Mouse (Mus musculus): ENCODE data around the gene Hist2h3c2. TPM values are rescaled to one million over a fixed set of nuclear protein-coding genes. Genes with fewer than 3 reads are reported as not detected.

Hist2h3c2 gene
- polyA plus RNA-seq (2014; fragmentation: Illumina TruSeq; extraction: RNeasy Lipid Tissue Mini Kit (QIAGEN cat#74804); ENCODE audit: low read depth, low replicate concordance): 2.9 TPM

DNA sequence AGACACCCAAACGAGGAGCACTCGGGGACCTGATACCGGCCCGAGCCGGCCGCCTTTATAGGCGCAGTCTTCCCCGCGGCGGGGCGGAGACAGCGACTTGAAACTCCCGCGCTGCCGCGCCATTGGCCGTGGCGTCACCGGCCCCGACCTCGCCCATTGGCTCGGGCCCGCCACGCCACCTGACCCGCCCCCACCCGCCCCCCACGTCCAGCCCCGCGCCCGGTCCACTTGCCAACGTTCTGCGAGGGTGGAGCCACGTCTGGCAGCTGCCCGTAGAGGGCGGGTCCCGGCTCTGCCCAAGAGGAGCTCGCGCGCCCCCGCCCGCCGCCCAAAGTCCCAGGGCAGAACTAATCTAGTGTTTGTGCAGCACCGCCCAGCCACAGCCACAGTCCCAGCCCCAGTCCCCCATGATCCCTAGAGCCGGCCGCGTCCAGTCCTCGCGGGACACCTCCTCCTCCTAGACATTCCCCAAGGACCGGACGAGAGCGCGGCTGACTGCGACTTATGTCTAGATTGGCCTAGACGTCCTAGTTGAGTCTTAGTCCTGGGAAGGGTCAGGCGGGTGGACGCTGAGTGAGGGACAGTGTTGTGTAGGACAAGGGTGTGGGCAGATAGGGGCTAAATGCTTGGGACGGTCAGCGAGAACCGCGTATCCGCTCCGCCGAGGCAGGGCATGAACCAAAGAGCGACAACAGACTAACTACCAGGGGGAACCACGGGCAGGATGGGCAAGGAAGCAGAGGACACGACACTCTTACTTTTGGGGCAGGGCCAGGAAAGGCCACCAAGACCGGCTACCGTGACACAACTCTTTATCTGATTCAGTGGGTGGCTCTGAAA is at the start of gene Hist2h3c2:
Gene Hist2h3c2 (minus strand): TSS at position 174 of the 840 bp plus-strand sequence.

GRCm38 (mm10) chr3:96269511-96270474 is 30.9 kb upstream of the Hist2h3c2 start, which contains the start of gene Hist2h2bb:
Gene Hist2h2bb, plus strand, starts transcription at chr3:96269752.

GRCm38 (mm10) chr3:96268051-96268775 is 29.3 kb upstream of the Hist2h3c2 start, which contains the start of gene Hist2h3b:
Gene Hist2h3b, plus strand, starts transcription at chr3:96268654.

DNA sequence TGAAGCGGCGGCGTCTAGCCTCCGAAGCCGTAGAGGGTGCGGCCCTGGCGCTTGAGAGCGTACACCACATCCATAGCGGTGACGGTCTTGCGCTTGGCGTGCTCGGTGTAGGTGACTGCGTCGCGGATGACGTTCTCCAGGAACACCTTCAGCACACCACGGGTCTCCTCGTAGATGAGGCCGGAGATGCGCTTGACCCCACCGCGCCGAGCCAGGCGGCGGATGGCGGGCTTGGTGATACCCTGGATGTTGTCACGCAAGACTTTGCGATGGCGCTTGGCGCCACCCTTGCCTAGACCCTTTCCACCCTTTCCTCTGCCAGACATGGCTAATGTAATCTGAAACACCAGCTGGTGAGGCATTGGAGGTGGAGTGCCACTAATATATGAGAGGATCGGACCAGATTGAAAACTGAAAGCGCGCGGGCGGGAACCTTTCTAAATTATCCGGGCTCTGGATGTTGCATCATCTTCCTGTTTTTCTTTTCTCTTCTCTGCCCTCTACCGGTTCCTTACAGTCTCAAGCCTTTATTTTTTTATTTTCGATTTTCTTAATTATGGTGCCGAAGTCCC is 24.1 kb upstream of the Hist2h3c2 start, which contains the start of gene Hist2h4:
Gene Hist2h4 (minus strand): TSS at position 333 of the 572 bp plus-strand sequence.

GRCm38 (mm10) chr3:96246427-96246856 is 7.5 kb upstream of the Hist2h3c2 start, which contains the start of gene Hist2h3c1:
Gene Hist2h3c1, plus strand, starts transcription at chr3:96246685.

DNA sequence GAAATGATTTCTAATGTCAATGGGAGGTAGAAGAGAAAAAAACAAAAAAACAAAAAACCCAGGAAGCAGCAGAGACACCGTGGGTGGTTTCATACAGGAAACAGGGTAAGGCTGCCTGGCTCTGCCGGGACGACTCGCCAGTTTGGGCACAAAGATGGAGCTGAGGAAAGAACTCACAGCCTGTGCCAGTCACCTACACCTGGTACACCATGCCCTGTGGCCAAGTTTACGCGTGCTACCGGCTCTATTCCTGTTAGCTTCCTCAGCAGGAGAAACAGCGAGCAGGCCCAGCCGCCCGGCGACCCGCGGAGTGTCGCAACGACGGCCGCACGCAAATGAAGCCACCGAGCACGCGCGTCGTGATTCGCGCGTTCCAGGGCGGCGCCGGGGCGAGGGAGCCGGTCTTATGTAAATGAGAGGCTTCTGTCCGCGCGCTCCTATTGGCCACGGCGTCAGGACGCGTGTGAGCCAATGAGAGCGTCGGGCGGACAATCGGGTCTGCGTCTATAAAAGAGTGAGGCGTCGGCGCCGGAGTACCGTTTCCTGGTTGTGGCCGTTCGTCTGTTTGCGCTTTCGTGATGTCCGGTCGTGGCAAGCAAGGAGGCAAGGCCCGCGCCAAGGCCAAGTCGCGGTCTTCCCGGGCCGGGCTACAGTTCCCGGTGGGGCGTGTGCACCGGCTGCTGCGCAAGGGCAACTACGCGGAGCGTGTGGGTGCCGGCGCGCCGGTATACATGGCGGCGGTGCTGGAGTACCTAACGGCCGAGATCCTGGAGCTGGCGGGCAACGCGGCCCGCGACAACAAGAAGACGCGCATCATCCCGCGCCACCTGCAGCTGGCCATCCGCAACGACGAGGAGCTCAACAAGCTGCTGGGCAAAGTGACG is 6.3 kb upstream of the Hist2h3c2 start, which contains the start of gene Hist2h2aa1:
Gene Hist2h2aa1 (plus strand): TSS at position 495 of the 884 bp plus-strand sequence.

GRCm38 (mm10) chr3:96239949-96240798 is 1.2 kb upstream of the Hist2h3c2 start, which contains the start of gene Hist2h2aa2:
Gene Hist2h2aa2, minus strand, starts transcription at chr3:96240276.

GRCm38 (mm10) chr3:96220765-96221639 is 17.9 kb downstream of the Hist2h3c2 start, which contains the start of the genes Hist2h2ac and Hist2h2be:
Gene Hist2h2ac, minus strand, starts transcription at chr3:96220880.
Gene Hist2h2be, plus strand, starts transcription at chr3:96221119.

GRCm38 (mm10) chr3:96219661-96220130 is 19.2 kb downstream of the Hist2h3c2 start, which contains the start of the genes Bola1 and Hist2h2ab:
Gene Bola1, minus strand, starts transcription at chr3:96219709.
Gene Hist2h2ab, plus strand, starts transcription at chr3:96219865.

Other genes with a start within 250 kb of the Hist2h3c2 start
- 1.3 TPM for gene Plekho1, start 243.1 kb downstream of the Hist2h3c2 start, polyA plus RNA-seq (2014; fragmentation: Illumina TruSeq; extraction: RNeasy Lipid Tissue Mini Kit (QIAGEN cat#74804); ENCODE audit: low read depth, low replicate concordance)
- gene Vps45, start 180.7 kb downstream of the Hist2h3c2 start, polyA plus RNA-seq (2014; fragmentation: Illumina TruSeq; extraction: RNeasy Lipid Tissue Mini Kit (QIAGEN cat#74804); ENCODE audit: low read depth, low replicate concordance): 18.5 TPM
- 9.9 TPM for gene Otud7b, start 134.6 kb downstream of the Hist2h3c2 start, polyA plus RNA-seq (2014; fragmentation: Illumina TruSeq; extraction: RNeasy Lipid Tissue Mini Kit (QIAGEN cat#74804); ENCODE audit: low read depth, low replicate concordance)
- gene Mtmr11, start 77.1 kb downstream of the Hist2h3c2 start, polyA plus RNA-seq (2014; fragmentation: Illumina TruSeq; extraction: RNeasy Lipid Tissue Mini Kit (QIAGEN cat#74804); ENCODE audit: low read depth, low replicate concordance): 1.4 TPM
- 4.1 TPM for gene Sf3b4, start 66.8 kb downstream of the Hist2h3c2 start, polyA plus RNA-seq (2014; fragmentation: Illumina TruSeq; extraction: RNeasy Lipid Tissue Mini Kit (QIAGEN cat#74804); ENCODE audit: low read depth, low replicate concordance)
- not detected for gene Sv2a, start 58.0 kb downstream of the Hist2h3c2 start, polyA plus RNA-seq (2014; fragmentation: Illumina TruSeq; extraction: RNeasy Lipid Tissue Mini Kit (QIAGEN cat#74804); ENCODE audit: low read depth, low replicate concordance)
- 3.3 TPM for gene Bola1, start 19.4 kb downstream of the Hist2h3c2 start, polyA plus RNA-seq (2014; fragmentation: Illumina TruSeq; extraction: RNeasy Lipid Tissue Mini Kit (QIAGEN cat#74804); ENCODE audit: low read depth, low replicate concordance)
- not detected for gene Hist2h2ab, start 19.3 kb downstream of the Hist2h3c2 start, polyA plus RNA-seq (2014; fragmentation: Illumina TruSeq; extraction: RNeasy Lipid Tissue Mini Kit (QIAGEN cat#74804); ENCODE audit: low read depth, low replicate concordance)
- gene Hist2h2ac, start 18.2 kb downstream of the Hist2h3c2 start, polyA plus RNA-seq (2014; fragmentation: Illumina TruSeq; extraction: RNeasy Lipid Tissue Mini Kit (QIAGEN cat#74804); ENCODE audit: low read depth, low replicate concordance): not detected
- 2.7 TPM for gene Hist2h2be, start 18.0 kb downstream of the Hist2h3c2 start, polyA plus RNA-seq (2014; fragmentation: Illumina TruSeq; extraction: RNeasy Lipid Tissue Mini Kit (QIAGEN cat#74804); ENCODE audit: low read depth, low replicate concordance)
- gene Hist2h2aa2, start 1.1 kb upstream of the Hist2h3c2 start, polyA plus RNA-seq (2014; fragmentation: Illumina TruSeq; extraction: RNeasy Lipid Tissue Mini Kit (QIAGEN cat#74804); ENCODE audit: low read depth, low replicate concordance): not detected
- gene Hist2h2aa1, start 6.4 kb upstream of the Hist2h3c2 start, polyA plus RNA-seq (2014; fragmentation: Illumina TruSeq; extraction: RNeasy Lipid Tissue Mini Kit (QIAGEN cat#74804); ENCODE audit: low read depth, low replicate concordance): not detected
- 21.3 TPM for gene Hist2h3c1, start 7.6 kb upstream of the Hist2h3c2 start, polyA plus RNA-seq (2014; fragmentation: Illumina TruSeq; extraction: RNeasy Lipid Tissue Mini Kit (QIAGEN cat#74804); ENCODE audit: low read depth, low replicate concordance)
- 0.48 TPM for gene Hist2h4, start 24.2 kb upstream of the Hist2h3c2 start, polyA plus RNA-seq (2014; fragmentation: Illumina TruSeq; extraction: RNeasy Lipid Tissue Mini Kit (QIAGEN cat#74804); ENCODE audit: low read depth, low replicate concordance)
- gene Hist2h3b, start 29.5 kb upstream of the Hist2h3c2 start, polyA plus RNA-seq (2014; fragmentation: Illumina TruSeq; extraction: RNeasy Lipid Tissue Mini Kit (QIAGEN cat#74804); ENCODE audit: low read depth, low replicate concordance): not detected
- gene Hist2h2bb, start 30.6 kb upstream of the Hist2h3c2 start, polyA plus RNA-seq (2014; fragmentation: Illumina TruSeq; extraction: RNeasy Lipid Tissue Mini Kit (QIAGEN cat#74804); ENCODE audit: low read depth, low replicate concordance): not detected
- 1.2 TPM for gene Fcgr1, start 54.8 kb upstream of the Hist2h3c2 start, polyA plus RNA-seq (2014; fragmentation: Illumina TruSeq; extraction: RNeasy Lipid Tissue Mini Kit (QIAGEN cat#74804); ENCODE audit: low read depth, low replicate concordance)
- not detected for gene BC107364, start 213.2 kb upstream of the Hist2h3c2 start, polyA plus RNA-seq (2014; fragmentation: Illumina TruSeq; extraction: RNeasy Lipid Tissue Mini Kit (QIAGEN cat#74804); ENCODE audit: low read depth, low replicate concordance)

Data from liver, adult 10 weeks (tissue).